Mouse (Mus musculus) heart, adult 2 months (tissue): ENCODE results near the gene Chit1. TPM values are rescaled to one million over a fixed set of nuclear protein-coding genes. Genes with fewer than 3 reads are reported as not detected.

Source experiments
- DNase-seq, 2 experiments: peaks; one replicate each; pipeline ENCODE4 v3.0.0; 2021
- H3K27ac ChIP-seq: fragments of 200-600 bp; 2 replicates; pipeline ENCODE4 v1.8.1; 2022
- H3K27me3 ChIP-seq: fragments of 200-500 bp; 2 replicates; pipeline ENCODE4 v1.6.1; 2012; ENCODE audit warnings: mild to moderate bottlenecking, low read length, inconsistent platforms, mixed read lengths; ENCODE audit not compliant: control insufficient read depth, insufficient read depth
- H3K36me3 ChIP-seq: fragments of 200-500 bp; 2 replicates; pipeline ENCODE4 v1.6.1; 2012; ENCODE audit warnings: low read length, inconsistent platforms; ENCODE audit not compliant: control insufficient read depth, insufficient read depth
- H3K4me1 ChIP-seq: fragments of 200-500 bp; 2 replicates; pipeline ENCODE4 v1.6.1; 2011; ENCODE audit warnings: low read length; ENCODE audit not compliant: control insufficient read depth, insufficient read depth
- H3K4me3 ChIP-seq: fragments of 200-600 bp; 2 replicates; pipeline ENCODE4 v1.8.1; 2022
- H3K79me2 ChIP-seq: fragments of 200-500 bp; replicated peaks from 2 replicates; pipeline ENCODE4 v1.6.1; 2012; ENCODE audit warnings: mild to moderate bottlenecking, inconsistent platforms, low read length, moderate library complexity, mixed read lengths; ENCODE audit not compliant: control insufficient read depth, insufficient read depth
- H3K9ac ChIP-seq: fragments of 200-500 bp; 2 replicates; pipeline ENCODE4 v1.6.1; 2012; ENCODE audit warnings: low read depth, mild to moderate bottlenecking, control low read depth, inconsistent platforms, low read length, mixed read lengths
- CTCF ChIP-seq: fragments of 200-600 bp; IDR thresholded peaks from 2 replicates; pipeline ENCODE4 v1.8.1; 2022; ENCODE audit warnings: antibody characterized with exemption, mild to moderate bottlenecking, moderate library complexity
- EP300 ChIP-seq: fragments of 200-500 bp; IDR thresholded peaks from 2 replicates; pipeline ENCODE4 v1.6.1; 2011; ENCODE audit warnings: low read depth, low read length, control low read depth; ENCODE audit not compliant: insufficient read depth
- POLR2A ChIP-seq: fragments of 200-500 bp; IDR thresholded peaks from 2 replicates; pipeline ENCODE4 v1.6.1; 2011; ENCODE audit warnings: mild to moderate bottlenecking, low read depth, low read length, control low read depth; ENCODE audit not compliant: insufficient read depth
- WGBS: fragments of 180-500 bp; shearing (Covaris S2); methylation state at CpG from one replicate; pipeline ENCODE4 v1.1.7; 2018; 5-methylcytosine and 5-hydroxymethylcytosine counted together
- intact Hi-C: fragments of 180-260 bp; cut with DNase I; formaldehyde crosslinking; loops from one replicate; pipeline ENCODE4 v1.15.1; 2025
- polyA plus RNA-seq: library from polyadenylated mRNA; depleted of rRNA; stranded (reverse); fragments of >200 nt; gene quantifications from 2 replicates; pipeline ENCODE4 v1.2.3, GENCODE M21; 2012
- total RNA-seq, 2 experiments: library from RNA; stranded (reverse); gene quantifications; 2 replicates each; pipeline ENCODE4 v1.2.3; 2021

The Chit1 gene
- total and polyA plus RNA-seq, 3 experiments: 0.16 TPM; not detected in 2

- no peaks in the 10 kb centered on the region for H3K4me1 ChIP-seq
- H3K4me3 ChIP-seq: no peak overlapping the region
- no peaks in the 10 kb centered on the region for H3K36me3 ChIP-seq
- H3K79me2 ChIP-seq: no peaks in the 10 kb centered on the region
- no peak overlapping the region for H3K27ac ChIP-seq
- TF ChIP-seq POLR2A: no peak
- no peak for TF ChIP-seq CTCF
- TF ChIP-seq EP300: no peak
- no peak overlapping the region for H3K9ac ChIP-seq
- no peaks in the 10 kb centered on the region for H3K27me3 ChIP-seq
- 93% methylated on average over 3 of the region's 3 CpGs for WGBS
- DNase-seq: no peak
- intact Hi-C loops: no loop called here
Measured at GRCm38 (mm10) chr1:134154121-134154520, 43.1 kb downstream of the Chit1 start.

GRCm38 (mm10) chr1:134154655-134155054 lies 43.6 kb downstream of the Chit1 start:
- DNase-seq: no peak
- TF ChIP-seq CTCF (peak; percentile 59), EP300 (no peak), POLR2A (no peak)
- H3K79me2 ChIP-seq: no peaks in the 10 kb centered on the region
- no peaks in the 10 kb centered on the region for H3K4me1 ChIP-seq
- H3K9ac ChIP-seq: no peak overlapping the region
- no peaks in the 10 kb centered on the region for H3K27me3 ChIP-seq
- intact Hi-C loops: no loop called here
- H3K27ac ChIP-seq: no peak overlapping the region
- WGBS: 64% methylated on average over 3 of the region's 3 CpGs
- no peak overlapping the region for H3K4me3 ChIP-seq
- H3K36me3 ChIP-seq: no peaks in the 10 kb centered on the region

GRCm38 (mm10) chr1:134160404-134160803 lies 49.4 kb downstream of the Chit1 start:
- Histone ChIP-seq H3K27me3 (no peaks in the 10 kb centered on the region), H3K27ac (no peak overlapping the region), H3K9ac (no peak overlapping the region), H3K36me3 (no peaks in the 10 kb centered on the region), H3K79me2 (no peaks in the 10 kb centered on the region), H3K4me3 (no peak overlapping the region), H3K4me1 (no peaks in the 10 kb centered on the region)
- DNase-seq: no peak
- WGBS: 88% methylated on average over 3 of the region's 3 CpGs
- intact Hi-C loops: no loop called here
- TF ChIP-seq EP300 (no peak), POLR2A (no peak), CTCF (no peak)

- Histone ChIP-seq H3K79me2 (no peaks in the 10 kb centered on the region), H3K27me3 (no peaks in the 10 kb centered on the region), H3K27ac (no peak overlapping the region), H3K4me3 (no peak overlapping the region), H3K36me3 (no peaks in the 10 kb centered on the region), H3K9ac (no peak overlapping the region), H3K4me1 (no peaks in the 10 kb centered on the region)
- TF ChIP-seq CTCF (no peak), EP300 (no peak), POLR2A (no peak)
- 81% methylated on average over 6 of the region's 6 CpGs for WGBS
- no peak for DNase-seq
- intact Hi-C loops: no loop called here
Measured at GRCm38 (mm10) chr1:134161399-134161798, 50.4 kb downstream of the Chit1 start.

GRCm38 (mm10) chr1:134162510-134163225 lies 51.6 kb downstream of the Chit1 start:
- no peaks in the 10 kb centered on the region for H3K4me1 ChIP-seq
- no peak for TF ChIP-seq POLR2A
- no peak for TF ChIP-seq EP300
- no peak for TF ChIP-seq CTCF
- no peak overlapping the region for H3K4me3 ChIP-seq
- WGBS: 88% methylated on average over 6 of the region's 6 CpGs
- H3K27ac ChIP-seq: no peak overlapping the region
- no peak for DNase-seq
- H3K79me2 ChIP-seq: no peaks in the 10 kb centered on the region
- H3K9ac ChIP-seq: no peak overlapping the region
- intact Hi-C loops: no loop called here
- H3K27me3 ChIP-seq: no peaks in the 10 kb centered on the region
- H3K36me3 ChIP-seq: no peaks in the 10 kb centered on the region

GRCm38 (mm10) chr1:134163476-134163875 lies 52.4 kb downstream of the Chit1 start:
- no peak overlapping the region for H3K4me3 ChIP-seq
- H3K27ac ChIP-seq: no peak overlapping the region
- TF ChIP-seq EP300 (no peak), CTCF (no peak), POLR2A (no peak)
- H3K9ac ChIP-seq: no peak overlapping the region
- peaks cover 2% of the 10 kb centered on the region for H3K4me1 ChIP-seq
- no peaks in the 10 kb centered on the region for H3K79me2 ChIP-seq
- no peak for DNase-seq
- H3K27me3 ChIP-seq: no peaks in the 10 kb centered on the region
- intact Hi-C loops: no loop called here
- 94% methylated on average over 7 of the region's 7 CpGs for WGBS
- H3K36me3 ChIP-seq: no peaks in the 10 kb centered on the region
